Mouse (Mus musculus) kidney, adult 2 months (tissue): ENCODE data around the gene Vmn1r1.

Experiments
- CTCF ChIP-seq: fragments of 200-500 bp; conservative IDR thresholded peaks from 2 replicates; pipeline ENCODE4 v1.5.1; 2011; ENCODE audit warnings: low read depth, mild to moderate bottlenecking, control low read depth, low read length, moderate library complexity, mixed read lengths; ENCODE audit not compliant: insufficient read depth, insufficient read length
- POLR2A ChIP-seq: fragments of 200-500 bp; IDR thresholded peaks from one replicate; pipeline ENCODE4 v1.6.1; 2011; ENCODE audit warnings: low read depth, low read length, control low read depth

GRCm38 (mm10) chr1:182108397-182109099, 55.7 kb downstream of the Vmn1r1 start:
- TF ChIP-seq CTCF (no peak), POLR2A (no peak)
